Comparison of ENCODE assay signal across 8 mouse cellular contexts in the genomic region with DNA sequence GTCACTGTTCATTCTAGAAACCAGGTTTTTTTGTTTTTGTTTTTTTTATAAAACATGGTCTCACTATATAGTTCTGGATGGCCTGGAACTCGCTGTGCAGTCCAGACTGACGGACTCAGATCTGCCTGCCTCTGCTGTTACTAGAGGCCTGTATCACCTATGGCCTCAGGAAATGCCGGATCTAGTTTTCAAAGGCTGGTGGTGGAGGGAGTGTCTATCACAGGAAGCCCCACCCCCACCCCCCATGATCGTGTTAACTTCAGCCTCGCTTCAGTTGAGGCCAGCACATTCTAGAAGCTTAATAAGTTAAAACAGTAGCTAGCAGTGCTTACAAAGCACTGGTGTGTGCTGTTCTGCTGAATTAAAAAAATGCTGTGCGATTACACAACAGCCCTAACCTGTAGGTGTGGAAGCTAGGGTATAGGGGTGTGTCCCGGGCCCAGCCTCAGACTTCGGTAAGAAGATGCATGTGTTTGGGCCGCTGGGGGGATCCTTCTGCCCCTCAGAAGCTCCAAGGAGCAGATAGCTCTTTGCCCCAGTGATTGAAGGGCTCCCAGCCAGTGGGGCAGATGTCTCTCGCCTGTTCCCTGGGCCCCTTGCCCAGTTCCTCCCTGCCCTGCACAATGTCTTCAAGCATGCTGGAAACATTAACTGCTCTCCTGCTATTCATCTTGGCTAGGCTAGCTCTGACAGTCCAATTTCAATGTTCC.
A peak's percentile ranks its signal among the peaks of the same experiment; 100 is the strongest.
DNase-seq lines count a peak whose midpoint lies in the region; ATAC-seq and TF ChIP-seq lines count a peak whose summit lies in the region.

No protein-coding gene starts in this region.

- intact Hi-C loops in gastrocnemius, postnatal 36 days (cut with DNase I) = no loop called here

- H3K27ac ChIP-seq in intestine, embryonic 16.5 days (ENCODE audit: low read length) = peak overlapping the region; percentile 51; the same call in 1 of the 2 replicates
- no peak overlapping the region for H3K27ac ChIP-seq in lung, postnatal 0 days (ENCODE audit: low read length)

- TF ChIP-seq CTCF in lung, postnatal 0 days (IDR thresholded peaks at IDR 0.05) = no peak

- DNase-seq in thymus, postnatal 25 days = peak; percentile 18
- DNase-seq in thymus, postnatal 4 days = no peak
- peak; percentile 94 to 96 for DNase-seq in cerebellum, postnatal 14 days
- DNase-seq in gastrocnemius, postnatal 36 days = peak; percentile 70 to 76
- peak; percentile 50 for DNase-seq in lung, postnatal 0 days (ENCODE audit: low spot score)
- peak; percentile 73 for DNase-seq in skeletal muscle tissue, adult 2 months (ENCODE audit: low read depth, low spot score)

- TF ChIP-seq EP300 in lung, postnatal 0 days (IDR thresholded peaks at IDR 0.05) = no peak

- H3K4me1 ChIP-seq in intestine, embryonic 16.5 days (ENCODE audit: control insufficient read depth, insufficient read depth, low read length) = peaks cover 28% of the 10 kb centered on the region
- H3K4me1 ChIP-seq in lung, postnatal 0 days (ENCODE audit: insufficient read depth, low read depth, low read length) = no peaks in the 10 kb centered on the region

- no peaks in the 10 kb centered on the region for H3K27me3 ChIP-seq in intestine, embryonic 16.5 days (replicated peaks; ENCODE audit: control insufficient read depth, insufficient read depth, low read length)
- no peaks in the 10 kb centered on the region for H3K27me3 ChIP-seq in lung, postnatal 0 days (replicated peaks; ENCODE audit: insufficient read depth, low read length)

- peak; percentile 73 for ATAC-seq in intestine, embryonic 16.5 days
- ATAC-seq in lung, postnatal 0 days = peak; percentile 49
- no peak for ATAC-seq in erythroid progenitor cell, adult 5-6 weeks (replicated peaks; ENCODE audit: low FRiP score, poor library complexity, severe bottlenecking)

- WGBS in intestine, embryonic 16.5 days = 44% methylated on average over 10 of the region's 10 CpGs
- 38% methylated on average over 10 of the region's 10 CpGs for WGBS in lung, postnatal 0 days

- no peak overlapping the region for H3K4me3 ChIP-seq in intestine, embryonic 16.5 days (ENCODE audit: low read length)
- H3K4me3 ChIP-seq in lung, postnatal 0 days (ENCODE audit: low read depth, low read length) = no peak overlapping the region

- no peak overlapping the region for H3K4me2 ChIP-seq in intestine, embryonic 16.5 days (ENCODE audit: low read depth, low read length)
- H3K4me2 ChIP-seq in lung, postnatal 0 days (replicated peaks; ENCODE audit: low read depth, low read length) = no peak overlapping the region

- no peak overlapping the region for H3K9ac ChIP-seq in intestine, embryonic 16.5 days (ENCODE audit: low read depth, low read length)
- H3K9ac ChIP-seq in lung, postnatal 0 days (replicated peaks; ENCODE audit: low read depth) = no peak overlapping the region

- H3K36me3 ChIP-seq in intestine, embryonic 16.5 days (ENCODE audit: control insufficient read depth, insufficient read depth, low read length) = no peaks in the 10 kb centered on the region
- H3K36me3 ChIP-seq in lung, postnatal 0 days (ENCODE audit: insufficient read depth, low read length) = no peaks in the 10 kb centered on the region

- no peaks in the 10 kb centered on the region for H3K9me3 ChIP-seq in intestine, embryonic 16.5 days (ENCODE audit: control insufficient read depth, low read length)
- H3K9me3 ChIP-seq in lung, postnatal 0 days (ENCODE audit: low read length) = no peaks in the 10 kb centered on the region
